Mouse (Mus musculus): ENCODE measurements around the gene Prpf40b.

The Prpf40b gene

GRCm38 (mm10) chr15:99332921-99333675 lies 38.2 kb downstream of the Prpf40b start:
- peak; percentile 94 for DNase-seq (ENCODE audit: low read depth)

- DNase-seq (ENCODE audit: low read depth) = peak; percentile 40
Measured at GRCm38 (mm10) chr15:99333676-99334065, 38.8 kb downstream of the Prpf40b start.

GRCm38 (mm10) chr15:99334500-99334899 lies 39.6 kb downstream of the Prpf40b start:
- DNase-seq (ENCODE audit: low read depth) = peak; percentile 94

GRCm38 (mm10) chr15:99335801-99336320 lies 41.0 kb downstream of the Prpf40b start:
- DNase-seq (ENCODE audit: low read depth) = no peak

- DNase-seq (ENCODE audit: low read depth) = no peak
Measured at GRCm38 (mm10) chr15:99338916-99339315, 44.0 kb downstream of the Prpf40b start.

- DNase-seq (ENCODE audit: low read depth) = no peak
Measured at GRCm38 (mm10) chr15:99339669-99340068, 44.8 kb downstream of the Prpf40b start.

GRCm38 (mm10) chr15:99341102-99341501 lies 46.2 kb downstream of the Prpf40b start:
- no peak for DNase-seq (ENCODE audit: low read depth)

- DNase-seq (ENCODE audit: low read depth) = no peak
Measured at GRCm38 (mm10) chr15:99342194-99342981, 47.5 kb downstream of the Prpf40b start.

- DNase-seq (ENCODE audit: low read depth) = peak; percentile 91
Measured at GRCm38 (mm10) chr15:99343414-99344147, 48.7 kb downstream of the Prpf40b start.

GRCm38 (mm10) chr15:99344148-99344870 lies 49.4 kb downstream of the Prpf40b start:
- DNase-seq (ENCODE audit: low read depth) = peak; percentile 68

GRCm38 (mm10) chr15:99344961-99345360 lies 50.1 kb downstream of the Prpf40b start:
- peak; percentile 57 for DNase-seq (ENCODE audit: low read depth)

GRCm38 (mm10) chr15:99351610-99352009 lies 56.7 kb downstream of the Prpf40b start:
- no peak for DNase-seq (ENCODE audit: low read depth)

GRCm38 (mm10) chr15:99352306-99352705 lies 57.4 kb downstream of the Prpf40b start:
- DNase-seq (ENCODE audit: low read depth) = no peak

GRCm38 (mm10) chr15:99355660-99356059 lies 60.8 kb downstream of the Prpf40b start:
- no peak for DNase-seq (ENCODE audit: low read depth)

GRCm38 (mm10) chr15:99356462-99356861 lies 61.6 kb downstream of the Prpf40b start:
- DNase-seq (ENCODE audit: low read depth) = no peak

GRCm38 (mm10) chr15:99358952-99359351 lies 64.1 kb downstream of the Prpf40b start:
- peak; percentile 76 for DNase-seq (ENCODE audit: low read depth)

GRCm38 (mm10) chr15:99364022-99364530 lies 69.2 kb downstream of the Prpf40b start:
- DNase-seq (ENCODE audit: low read depth) = no peak

- DNase-seq (ENCODE audit: low read depth) = no peak
Measured at GRCm38 (mm10) chr15:99364921-99365320, 70.0 kb downstream of the Prpf40b start.
